Mouse (Mus musculus) liver, embryonic 14.5 days (tissue): ENCODE data around the gene Scd1. TPM values are rescaled to one million over a fixed set of nuclear protein-coding genes. Genes with fewer than 3 reads are reported as not detected.

Experiments used
- ATAC-seq: fragments of 200-750 bp; cut with Nextera tagmentation; 2 replicates; pipeline ENCODE4 v1.8.0; 2017; ENCODE audit warnings: moderate number of reproducible peaks, mild to moderate bottlenecking, moderate library complexity; ENCODE audit not compliant: insufficient read depth
- DNase-seq, 3 experiments: peaks; one replicate each; pipeline ENCODE4 v3.0.0-alpha.2; 2012 to 2013; ENCODE audit warnings: low read depth in 3 of 3, low spot score in 3 of 3
- H3K27ac ChIP-seq: fragments of 300-500 bp; sonication (generic); 2 replicates; pipeline ENCODE4 v1.5.1; 2014; ENCODE audit warnings: moderate library complexity, mild to moderate bottlenecking, control low read depth, inconsistent platforms
- H3K27me3 ChIP-seq: fragments of 300-500 bp; sonication (generic); 2 replicates; pipeline ENCODE4 v1.6.1; 2014; ENCODE audit warnings: mild to moderate bottlenecking, low read length, moderate library complexity; ENCODE audit not compliant: control insufficient read depth, insufficient read depth
- H3K36me3 ChIP-seq: fragments of 300-500 bp; sonication (generic); replicated peaks from 2 replicates; pipeline ENCODE4 v1.6.1; 2014; ENCODE audit warnings: low read depth; ENCODE audit not compliant: control insufficient read depth, insufficient read depth
- H3K4me1 ChIP-seq, 2 experiments: fragments of 200-500 bp in 1 of 2; fragments of 300-500 bp in 1 of 2; sonication (generic) in 1 of 2; replicated peaks; 2 replicates each; pipeline ENCODE4 v1.6.1; 2012 to 2014; ENCODE audit warnings: antibody characterized with exemption in 1 of 2, inconsistent platforms in 1 of 2, low read length in 1 of 2; ENCODE audit not compliant: control insufficient read depth in 2 of 2, insufficient read depth in 2 of 2
- H3K4me2 ChIP-seq: fragments of 300-500 bp; sonication (generic); 2 replicates; pipeline ENCODE4 v1.6.1; 2014; ENCODE audit warnings: low read depth, mild to moderate bottlenecking, control low read depth, moderate library complexity
- H3K4me3 ChIP-seq, 2 experiments: fragments of 200-500 bp in 1 of 2; fragments of 300-500 bp in 1 of 2; sonication (generic) in 1 of 2; 2 replicates each; pipeline ENCODE4 v1.5.1; 2012 to 2014; ENCODE audit warnings: low read depth in 2 of 2, low read length in 2 of 2, mild to moderate bottlenecking in 2 of 2, control low read depth in 1 of 2, inconsistent platforms in 1 of 2, moderate library complexity in 1 of 2; ENCODE audit not compliant: insufficient read depth in 1 of 2
- H3K9ac ChIP-seq: fragments of 300-500 bp; sonication (generic); replicated peaks from 2 replicates; pipeline ENCODE4 v1.6.1; 2014; ENCODE audit warnings: mild to moderate bottlenecking, control low read depth, moderate library complexity
- H3K9me3 ChIP-seq: fragments of 300-500 bp; sonication (generic); 2 replicates; pipeline ENCODE4 v1.6.1; 2016; ENCODE audit warnings: low read length, mixed read lengths; ENCODE audit not compliant: control insufficient read depth
- CTCF ChIP-seq: IDR thresholded peaks from 2 replicates; pipeline ENCODE4 v1.5.1; 2016; ENCODE audit warnings: antibody characterized with exemption, low read depth, control low read depth
- EP300 ChIP-seq: IDR thresholded peaks from 2 replicates; pipeline ENCODE4 v1.6.1; 2016; ENCODE audit warnings: antibody characterized with exemption, low read depth
- WGBS: fragments of 180-500 bp; shearing (Covaris S2); extraction: QIAGEN DNeasy Blood & Tissue Kit; methylation state at CpG from one replicate; pipeline ENCODE4 v1.1.7; 2014; ENCODE audit not compliant: insufficient replicate concordance; 5-methylcytosine and 5-hydroxymethylcytosine counted together
- polyA plus RNA-seq, 2 experiments: library from polyadenylated mRNA; depleted of rRNA in 1 of 2; stranded (reverse) in 1 of 2; unstranded in 1 of 2; fragments of >200 nt; fragmentation: Nextera tagmentation in 1 of 2; extraction: Ambion mirVana in 1 of 2; gene quantifications; 2 replicates each; pipeline versions ENCODE4 v1.2.1 to v1.2.3; 2012 to 2014

Scd1 gene
- polyA plus RNA-seq, 2 experiments = 11.9 to 22.5 TPM

GRCm38 (mm10) chr19:44388475-44389428 is 18.9 kb downstream of the Scd1 start:
- Histone ChIP-seq H3K4me1 (peaks cover 57 to 60% of the 10 kb centered on the region in 2 experiments), H3K27me3 (no peaks in the 10 kb centered on the region), H3K36me3 (no peaks in the 10 kb centered on the region), H3K9ac (peak overlapping the region; percentile 78), H3K27ac (peak overlapping the region; percentile 88), H3K4me3 (peak overlapping the region; percentile 68 to 75), H3K4me2 (peak overlapping the region; percentile 89), H3K9me3 (no peaks in the 10 kb centered on the region)
- TF ChIP-seq EP300 (peak; percentile 17), CTCF (no peak)
- peak; percentile 89 to 93 (median 91) for DNase-seq
- peak; percentile 96 for ATAC-seq
- 2% methylated on average over 41 of the region's 41 CpGs for WGBS

- Histone ChIP-seq H3K27ac (peak overlapping the region; percentile 76), H3K9ac (peak overlapping the region; percentile 78), H3K4me2 (peak overlapping the region; percentile 89), H3K4me3 (peak overlapping the region; percentile 68 to 75), H3K4me1 (peaks cover 52 to 53% of the 10 kb centered on the region in 2 experiments), H3K9me3 (no peaks in the 10 kb centered on the region), H3K36me3 (no peaks in the 10 kb centered on the region), H3K27me3 (no peaks in the 10 kb centered on the region)
- WGBS = 13% methylated on average over 19 of the region's 19 CpGs
- TF ChIP-seq CTCF (no peak), EP300 (no peak)
- ATAC-seq (0 out of 2 replicates have a peak, but pooled peaks have one; percentile 2), DNase-seq (no peak)
Observed at GRCm38 (mm10) chr19:44387746-44388474, 19.8 kb downstream of the Scd1 start.

- DNase-seq (no peak), ATAC-seq (no peak)
- Histone ChIP-seq H3K9me3 (no peaks in the 10 kb centered on the region), H3K4me2 (peak overlapping the region; percentile 89), H3K27ac (peak overlapping the region; percentile 76), H3K27me3 (no peaks in the 10 kb centered on the region), H3K4me3 (no peak overlapping the region; a peak in 1 of 4 replicates), H3K4me1 (peaks cover 45 to 48% of the 10 kb centered on the region in 2 experiments), H3K9ac (no peak overlapping the region; the same call in 1 of the 2 replicates), H3K36me3 (no peaks in the 10 kb centered on the region)
- 85% methylated on average over 4 of the region's 4 CpGs for WGBS
- TF ChIP-seq EP300 (no peak), CTCF (no peak)
Observed at GRCm38 (mm10) chr19:44387089-44387671, 20.5 kb downstream of the Scd1 start.

GRCm38 (mm10) chr19:44385887-44386498 is 21.7 kb downstream of the Scd1 start:
- H3K9ac ChIP-seq = 0 out of 2 replicates have a peak overlapping the region, but pooled peaks have one; percentile 23
- no peaks in the 10 kb centered on the region for H3K27me3 ChIP-seq
- no peaks in the 10 kb centered on the region for H3K36me3 ChIP-seq
- H3K4me3 ChIP-seq = no peak overlapping the region
- H3K27ac ChIP-seq = peak overlapping the region; percentile 16; the same call in 1 of the 2 replicates
- peak; percentile 20; the same call in 1 of the 2 replicates for TF ChIP-seq EP300
- no peak for TF ChIP-seq CTCF
- DNase-seq (no peak), ATAC-seq (no peak)
- no peaks in the 10 kb centered on the region for H3K9me3 ChIP-seq
- H3K4me1 ChIP-seq = peaks cover 41 to 47% of the 10 kb centered on the region in 2 experiments
- WGBS = 14% methylated on average over 6 of the region's 6 CpGs
- H3K4me2 ChIP-seq = peak overlapping the region; percentile 56
